Mouse (Mus musculus) brain, embryonic 18.5 days (tissue): ENCODE results near the gene Fabp2.
A peak's percentile ranks its signal among the peaks of the same experiment; 100 is the strongest.
"Not testable (repeated sequence)": the region's sequence is repeated elsewhere in the genome, so short reads cannot be mapped to it uniquely, and the experiment has no call there.

Experiments used
- DNase-seq: peaks from one replicate; pipeline ENCODE4 v3.0.0-alpha.2; 2012; ENCODE audit warnings: low read depth, low spot score

Fabp2 gene

GRCm38 (mm10) chr3:122920572-122921435, 25.9 kb downstream of the Fabp2 start:
- no peak for DNase-seq

GRCm38 (mm10) chr3:122921676-122922527, 27.0 kb downstream of the Fabp2 start:
- no peak for DNase-seq

- DNase-seq: no peak
Observed at GRCm38 (mm10) chr3:122923147-122923546, 28.3 kb downstream of the Fabp2 start.

GRCm38 (mm10) chr3:122924009-122924914, 29.4 kb downstream of the Fabp2 start, which contains the start of gene 1810037I17Rik:
Gene 1810037I17Rik (plus strand): TSS chr3:122924203.
- peak; percentile 92 for DNase-seq

- no peak for DNase-seq
Observed at GRCm38 (mm10) chr3:122929723-122930122, 34.9 kb downstream of the Fabp2 start.

- DNase-seq: no peak
Observed at GRCm38 (mm10) chr3:122932466-122932865, 37.6 kb downstream of the Fabp2 start.

GRCm38 (mm10) chr3:122937176-122937575, 42.3 kb downstream of the Fabp2 start:
- not testable (repeated sequence) for DNase-seq

- DNase-seq: peak; percentile 26
Observed at GRCm38 (mm10) chr3:122939215-122939614, 44.3 kb downstream of the Fabp2 start.

GRCm38 (mm10) chr3:122943387-122943890, 48.6 kb downstream of the Fabp2 start:
- DNase-seq: no peak
